Mouse (Mus musculus) intestine, embryonic 15.5 days (tissue): ENCODE measurements around the gene Stum. TPM values are rescaled to one million over a fixed set of nuclear protein-coding genes. Genes with fewer than 3 reads are reported as not detected.

Source experiments
- ATAC-seq: fragments of 200-750 bp; cut with Nextera tagmentation; 2 replicates; pipeline ENCODE4 v1.8.0; 2017; ENCODE audit warnings: moderate TSS enrichment, moderate library complexity
- H3K27ac ChIP-seq: fragments of 300-500 bp; sonication (generic); 2 replicates; pipeline ENCODE4 v1.5.1; 2015; ENCODE audit warnings: mild to moderate bottlenecking, inconsistent platforms
- H3K27me3 ChIP-seq: fragments of 300-500 bp; sonication (generic); replicated peaks from 2 replicates; pipeline ENCODE4 v1.6.1; 2015; ENCODE audit warnings: inconsistent platforms
- H3K36me3 ChIP-seq: fragments of 300-500 bp; sonication (generic); 2 replicates; pipeline ENCODE4 v1.6.1; 2015; ENCODE audit warnings: inconsistent platforms
- H3K4me1 ChIP-seq: fragments of 300-500 bp; sonication (generic); replicated peaks from 2 replicates; pipeline ENCODE4 v1.6.1; 2015; ENCODE audit warnings: inconsistent platforms
- H3K4me2 ChIP-seq: fragments of 300-500 bp; sonication (generic); replicated peaks from 2 replicates; pipeline ENCODE4 v1.6.1; 2015; ENCODE audit warnings: mild to moderate bottlenecking, inconsistent platforms
- H3K4me3 ChIP-seq: fragments of 300-500 bp; sonication (generic); replicated peaks from 2 replicates; pipeline ENCODE4 v1.5.1; 2015; ENCODE audit warnings: inconsistent platforms
- H3K9ac ChIP-seq: fragments of 300-500 bp; sonication (generic); 2 replicates; pipeline ENCODE4 v1.6.1; 2015; ENCODE audit warnings: inconsistent platforms
- H3K9me3 ChIP-seq: fragments of 300-500 bp; sonication (generic); 2 replicates; pipeline ENCODE4 v1.6.1; 2016; ENCODE audit warnings: inconsistent platforms
- WGBS: fragments of 180-500 bp; shearing (Covaris S2); methylation state at CpG from one replicate; pipeline ENCODE4 v1.1.7; 2015; 5-methylcytosine and 5-hydroxymethylcytosine counted together
- polyA plus RNA-seq: library from polyadenylated mRNA; unstranded; fragments of >200 nt; fragmentation: Nextera tagmentation; extraction: Ambion mirVana; gene quantifications from 2 replicates; pipeline ENCODE4 v1.2.1, GENCODE M21; 2015

Stum gene
- polyA plus RNA-seq, 1 experiment from 2014 or later: 1.4 TPM

DNA sequence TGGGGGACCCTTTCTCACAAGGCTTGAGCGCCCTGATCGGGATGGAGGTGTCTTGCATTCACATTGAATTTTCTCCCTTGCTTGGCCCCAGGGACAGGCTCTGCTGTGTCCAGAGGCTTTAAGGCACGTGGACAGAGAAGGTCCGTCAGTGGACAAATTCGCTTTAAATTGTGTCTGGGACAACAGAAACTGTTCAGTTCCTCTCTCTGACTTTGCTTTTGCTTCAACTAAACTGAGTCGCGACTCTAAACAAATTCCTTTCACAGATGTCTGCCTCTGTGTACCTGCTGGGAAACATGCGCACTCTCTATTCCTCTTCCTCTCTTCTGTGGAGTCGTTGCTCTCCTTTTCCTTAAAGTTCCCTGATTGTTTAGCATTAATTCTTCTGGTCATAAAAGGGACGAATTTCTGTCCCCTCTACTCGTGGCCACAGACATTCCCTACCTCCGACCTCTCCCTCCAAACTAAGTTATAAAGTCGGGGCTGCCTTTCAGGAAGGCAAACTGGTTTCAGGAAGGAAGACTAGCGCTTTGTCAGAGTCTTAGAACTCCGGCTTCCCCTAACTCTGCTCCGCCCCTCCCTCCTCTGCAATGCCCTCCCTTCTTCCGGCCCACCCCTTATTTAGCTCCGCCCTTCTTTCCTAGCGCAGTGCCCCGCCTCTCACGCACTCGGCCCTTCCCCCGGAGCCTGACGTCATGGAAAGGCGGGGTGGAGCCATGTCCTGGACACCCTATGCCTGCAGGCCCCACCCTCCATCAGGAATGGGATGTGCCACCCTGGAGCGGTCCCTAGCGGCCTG, 96.2 kb downstream of the Stum start:
- WGBS: under 1% methylated on average over 27 of the region's 27 CpGs
- Histone ChIP-seq H3K27ac (peak overlapping the region; percentile 80), H3K36me3 (no peaks in the 10 kb centered on the region), H3K4me2 (peak overlapping the region; percentile 58), H3K9me3 (no peaks in the 10 kb centered on the region), H3K4me1 (peaks cover 27% of the 10 kb centered on the region), H3K9ac (peak overlapping the region; percentile 36), H3K27me3 (no peaks in the 10 kb centered on the region), H3K4me3 (peak overlapping the region; percentile 30)
- ATAC-seq: peak; percentile 95

DNA sequence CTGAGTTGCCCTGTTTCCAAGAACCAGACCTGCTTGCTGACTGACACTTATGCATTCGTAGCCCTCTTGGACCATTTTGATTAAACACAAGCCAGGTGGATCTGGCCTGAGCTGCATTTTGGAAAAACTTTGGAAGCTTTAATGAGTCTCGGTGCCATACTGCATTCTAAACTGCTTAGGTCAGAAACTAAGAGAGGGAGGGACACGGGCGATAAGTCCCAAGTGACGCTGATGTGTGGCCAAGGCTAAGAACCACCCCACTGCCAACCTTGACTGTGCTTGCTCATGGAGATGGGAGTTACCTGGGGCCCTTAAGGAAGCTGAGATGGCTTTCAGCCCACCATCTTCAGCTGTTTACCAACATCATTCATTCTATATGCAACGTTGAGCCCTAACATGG, 98.0 kb downstream of the Stum start:
- H3K4me1 ChIP-seq: peaks cover 20% of the 10 kb centered on the region
- H3K27ac ChIP-seq: no peak overlapping the region
- no peaks in the 10 kb centered on the region for H3K27me3 ChIP-seq
- no peak overlapping the region for H3K9ac ChIP-seq
- no peak for ATAC-seq
- 80% methylated on average over 6 of the region's 6 CpGs for WGBS
- H3K4me2 ChIP-seq: no peak overlapping the region
- no peaks in the 10 kb centered on the region for H3K9me3 ChIP-seq
- H3K4me3 ChIP-seq: no peak overlapping the region
- H3K36me3 ChIP-seq: no peaks in the 10 kb centered on the region

DNA sequence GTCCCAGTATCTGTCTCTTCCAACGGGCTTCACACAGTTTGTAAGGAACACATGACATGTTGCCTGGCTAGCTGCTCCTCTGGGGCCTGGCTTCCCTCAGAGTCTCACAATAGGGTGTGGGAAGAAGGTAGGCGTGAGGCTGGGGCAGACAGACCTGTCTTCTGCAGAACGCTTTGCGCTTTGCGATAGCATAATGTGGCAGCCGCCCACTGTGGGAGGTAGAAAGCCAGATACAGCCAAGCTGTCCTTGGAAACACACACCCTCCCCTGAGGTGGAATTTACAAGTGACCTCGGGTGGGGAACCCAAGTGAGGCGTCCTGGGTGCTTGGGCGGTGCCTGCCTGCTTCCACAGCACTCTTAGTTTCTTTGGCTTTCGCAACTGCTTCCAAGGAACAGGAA, 98.8 kb downstream of the Stum start:
- H3K27me3 ChIP-seq: no peaks in the 10 kb centered on the region
- H3K9me3 ChIP-seq: no peaks in the 10 kb centered on the region
- H3K4me2 ChIP-seq: peak overlapping the region; percentile 23; the same call in 1 of the 2 replicates
- H3K27ac ChIP-seq: peak overlapping the region; percentile 61
- WGBS: 43% methylated on average over 10 of the region's 10 CpGs
- peaks cover 18% of the 10 kb centered on the region for H3K4me1 ChIP-seq
- no peak for ATAC-seq
- no peak overlapping the region for H3K4me3 ChIP-seq
- no peak overlapping the region for H3K9ac ChIP-seq
- no peaks in the 10 kb centered on the region for H3K36me3 ChIP-seq

DNA sequence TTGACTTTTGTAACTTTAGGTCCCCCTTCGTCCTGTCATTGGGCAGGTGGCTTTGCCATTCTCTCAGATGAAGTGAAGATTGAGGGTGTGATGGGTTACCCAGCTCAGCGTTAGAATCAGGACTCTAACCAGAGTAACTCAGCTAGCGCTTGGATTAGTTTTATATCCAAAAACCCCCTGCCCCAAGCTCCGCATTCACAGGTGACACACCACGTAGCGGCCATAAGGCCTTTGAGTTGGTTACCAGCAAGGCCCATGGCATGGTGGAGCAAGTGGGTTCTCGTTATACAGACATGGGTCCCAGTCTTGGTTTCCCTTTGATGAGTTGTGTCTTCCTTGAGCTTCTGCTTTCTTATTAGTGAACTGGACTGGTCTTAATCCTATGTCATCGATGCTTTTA, 99.4 kb downstream of the Stum start:
- no peaks in the 10 kb centered on the region for H3K9me3 ChIP-seq
- H3K27me3 ChIP-seq: no peaks in the 10 kb centered on the region
- H3K4me2 ChIP-seq: no peak overlapping the region
- no peak overlapping the region for H3K9ac ChIP-seq
- H3K36me3 ChIP-seq: no peaks in the 10 kb centered on the region
- no peak for ATAC-seq
- no peak overlapping the region for H3K4me3 ChIP-seq
- 91% methylated on average over 8 of the region's 8 CpGs for whole genome bisulfite sequencing
- H3K4me1 ChIP-seq: peaks cover 18% of the 10 kb centered on the region
- no peak overlapping the region for H3K27ac ChIP-seq

Other genes with a start within 250 kb of the Stum start
- gene Psen2, start 220.1 kb downstream of the Stum start, polyA plus RNA-seq: 16.0 and 21.6 TPM in 2 replicates
- gene Itpkb, start 153.0 kb downstream of the Stum start, polyA plus RNA-seq: 6.9 and 8.2 TPM in 2 replicates
- 109 TPM in 2 replicates for gene Parp1, start 85.4 kb upstream of the Stum start, polyA plus RNA-seq
- 14.4 and 15.9 TPM in 2 replicates for gene Lin9, start 157.6 kb upstream of the Stum start, polyA plus RNA-seq
- gene Mixl1, start 213.5 kb upstream of the Stum start, polyA plus RNA-seq: 0.19 and 0.24 TPM in 2 replicates
- gene Acbd3, start 242.5 kb upstream of the Stum start, polyA plus RNA-seq: 18.8 and 20.0 TPM in 2 replicates